Mouse (Mus musculus): Measurements from ENCODE around the gene Sh3pxd2b.

GRCm38 (mm10) chr11:32336435-32336907 is 11.1 kb upstream of the Sh3pxd2b start:
- TF ChIP-seq POLR2A (IDR thresholded peaks at IDR 0.05; ENCODE audit: borderline replicate concordance, extremely low read depth, low read depth, low read length), result no peak
- TF ChIP-seq CTCF (IDR thresholded peaks at IDR 0.05; ENCODE audit: insufficient read depth, low read length), result no peak
